Mouse (Mus musculus): ENCODE results near the gene Acvr1b.

Gene Acvr1b

DNA sequence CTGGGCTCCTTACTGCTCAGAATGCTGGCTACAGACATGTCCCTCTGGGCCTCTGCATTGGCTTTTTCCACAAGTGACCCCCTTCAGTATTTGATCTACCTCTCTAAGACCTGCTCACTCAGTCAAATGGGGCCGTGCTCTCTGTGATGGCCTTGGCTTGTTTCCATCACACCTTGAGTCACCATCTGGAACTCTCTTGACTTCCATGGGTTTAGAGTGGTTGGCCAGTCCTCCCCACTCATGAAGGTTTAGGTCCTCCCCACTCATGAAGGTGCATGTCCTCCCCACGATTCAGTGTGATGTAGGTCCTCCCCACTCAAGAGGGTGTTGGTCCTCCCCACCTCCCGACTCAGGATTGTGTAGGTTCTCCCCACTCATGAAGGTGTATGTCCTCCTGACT, 59.3 kb downstream of the Acvr1b start:
- DNase-seq, result no peak

GRCm38 (mm10) chr15:101233641-101234275, 59.9 kb downstream of the Acvr1b start:
- no peak for DNase-seq

GRCm38 (mm10) chr15:101234611-101235341, 60.9 kb downstream of the Acvr1b start:
- no peak for DNase-seq

GRCm38 (mm10) chr15:101235342-101235698, 61.5 kb downstream of the Acvr1b start:
- no peak for DNase-seq

DNA sequence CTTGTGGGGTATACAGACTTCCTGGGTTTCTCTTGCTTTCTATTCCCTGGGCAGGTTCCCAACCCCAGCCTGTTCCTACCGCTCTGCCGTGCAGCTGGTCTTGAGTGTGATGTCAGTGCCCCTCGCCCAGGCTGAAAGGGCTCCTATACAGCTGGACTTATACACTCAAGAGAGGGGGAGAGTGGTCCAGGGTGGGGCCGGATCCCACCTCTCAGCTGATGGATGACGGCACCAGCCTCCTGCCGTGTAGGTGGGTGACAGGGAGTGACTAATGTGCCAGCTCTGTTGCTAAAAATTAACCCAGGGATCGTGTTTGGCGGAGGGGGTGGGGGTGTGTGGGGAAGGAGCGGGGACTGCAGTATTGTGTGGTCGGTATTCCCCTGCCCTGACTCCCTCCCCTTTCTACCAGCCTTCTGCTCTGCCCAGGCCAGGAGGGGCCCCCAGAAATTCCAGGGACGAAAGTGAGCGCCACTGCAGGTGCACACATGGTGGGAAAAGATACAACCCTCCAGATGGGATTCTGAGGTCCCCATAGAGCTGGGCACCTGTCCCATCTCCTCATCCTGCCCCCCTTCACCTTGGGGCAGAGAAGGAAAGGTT, 62.0 kb downstream of the Acvr1b start:
- DNase-seq, result no peak

GRCm38 (mm10) chr15:101236878-101237277, 63.0 kb downstream of the Acvr1b start:
- DNase-seq, result peak; percentile 73 to 83

- DNase-seq, result peak; percentile 77 to 82
Observed at GRCm38 (mm10) chr15:101238885-101239511, 65.1 kb downstream of the Acvr1b start.

DNA sequence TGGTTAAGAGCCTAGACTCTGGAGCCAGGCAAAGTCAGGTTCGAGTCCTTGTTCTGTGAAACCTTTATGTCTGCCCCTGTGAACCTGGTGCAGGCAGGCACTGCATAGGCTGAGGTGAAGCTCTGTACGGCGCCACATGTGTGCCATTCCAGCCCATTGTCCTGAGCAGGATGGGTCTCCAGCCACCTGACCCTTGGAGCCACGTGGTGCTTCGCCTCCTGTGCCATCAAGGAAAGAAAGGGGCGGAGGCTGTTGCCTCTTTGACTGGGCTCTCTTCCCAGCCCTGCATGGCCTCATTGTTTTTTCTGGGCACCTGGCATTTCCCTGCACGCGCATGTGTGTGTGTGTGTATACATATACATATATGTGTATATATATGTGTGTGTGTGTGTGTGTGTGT, 66.0 kb downstream of the Acvr1b start:
- DNase-seq, result no peak

- DNase-seq, result peak; percentile 92
Observed at GRCm38 (mm10) chr15:101240799-101241204, 66.9 kb downstream of the Acvr1b start.

GRCm38 (mm10) chr15:101241236-101241635, 67.4 kb downstream of the Acvr1b start:
- no peak for DNase-seq

- no peak for DNase-seq
Observed at GRCm38 (mm10) chr15:101241853-101242252, 68.0 kb downstream of the Acvr1b start.

DNA sequence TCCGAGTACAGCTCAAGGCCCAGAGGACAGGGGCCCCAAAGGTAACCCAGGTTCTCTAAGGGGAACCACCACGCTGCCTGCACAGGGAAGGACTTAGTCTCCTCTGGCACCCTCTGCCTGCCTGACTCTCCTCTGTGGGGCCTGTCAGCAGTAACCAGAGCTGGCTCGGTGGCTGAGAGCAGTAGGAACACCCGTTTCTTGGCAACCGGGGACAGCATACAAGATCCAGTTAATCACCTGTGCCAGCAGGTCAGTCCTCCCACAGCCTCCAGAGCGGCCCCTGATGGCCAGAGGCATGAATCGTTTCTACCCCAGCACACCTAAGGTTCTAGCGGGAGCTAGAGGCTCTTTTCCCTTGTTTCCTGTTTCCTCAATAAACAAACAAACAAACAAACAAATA, 68.8 kb downstream of the Acvr1b start:
- peak; percentile 87 to 89 for DNase-seq

DNA sequence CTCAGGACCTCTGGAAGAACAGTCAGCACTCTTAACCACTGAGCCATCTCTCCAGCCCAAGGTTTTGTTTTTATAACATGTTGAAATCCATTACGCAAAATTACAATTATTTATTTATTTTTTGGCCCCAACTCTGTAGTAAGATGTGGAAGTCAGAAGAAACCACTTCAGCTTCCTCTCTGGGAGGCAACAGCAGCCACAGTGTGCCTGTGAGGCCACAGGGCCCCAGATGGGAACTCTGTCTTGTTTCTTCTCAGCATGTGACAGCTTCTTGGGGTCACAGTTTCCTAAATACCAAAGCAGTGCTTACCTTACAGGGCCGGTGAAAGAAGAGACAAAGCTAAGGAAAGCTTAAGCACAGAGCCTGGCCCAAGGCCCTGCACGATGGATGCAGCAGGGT, 70.1 kb downstream of the Acvr1b start:
- no peak for DNase-seq

DNA sequence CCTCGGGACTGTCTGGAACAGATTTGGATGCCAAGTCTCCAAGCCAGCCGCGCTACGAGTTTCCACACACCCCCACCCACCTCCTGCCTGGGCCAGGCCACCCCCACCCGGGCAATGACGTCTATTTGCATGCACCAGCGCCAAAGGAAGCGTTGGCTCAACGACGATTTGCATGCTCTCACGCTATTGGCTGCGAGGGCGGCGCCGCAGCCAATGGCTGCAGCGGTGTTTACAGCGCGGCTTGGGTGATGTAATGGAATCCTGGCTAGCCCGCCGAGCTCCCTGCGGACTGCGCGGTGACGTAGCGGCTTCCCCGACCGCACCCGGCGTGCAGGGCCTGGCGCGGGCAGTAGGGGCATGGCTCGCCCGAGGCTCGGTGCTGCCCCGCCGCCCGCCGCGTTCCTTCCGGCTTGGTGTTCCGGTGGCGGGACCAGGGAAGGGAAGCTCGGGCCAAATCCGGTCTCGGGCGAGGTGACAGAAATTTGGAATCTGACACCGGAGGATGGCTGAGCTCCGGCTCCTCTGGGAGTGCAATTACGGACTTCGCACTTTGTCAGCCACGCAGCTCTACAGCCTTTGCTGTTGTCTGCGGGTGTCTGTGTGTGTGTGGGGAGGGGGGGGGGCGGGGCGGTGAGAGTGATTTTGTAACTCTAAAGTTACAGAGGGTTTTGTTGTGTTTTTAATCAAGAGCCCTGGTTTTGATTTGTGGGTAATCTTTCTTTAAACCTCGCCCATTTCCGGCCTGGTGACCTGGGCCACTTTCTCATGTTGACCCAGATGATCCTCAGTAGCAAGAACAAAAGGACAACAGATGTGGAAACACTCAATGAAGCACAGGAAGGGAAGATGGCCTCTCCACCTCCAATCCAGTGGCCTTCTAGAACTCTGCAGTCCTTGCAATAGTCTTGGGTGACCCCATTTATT, 72.6 kb downstream of the Acvr1b start:
- peak; percentile 93 to 96 for DNase-seq

GRCm38 (mm10) chr15:101247155-101247498, 73.3 kb downstream of the Acvr1b start:
- no peak for DNase-seq

DNA sequence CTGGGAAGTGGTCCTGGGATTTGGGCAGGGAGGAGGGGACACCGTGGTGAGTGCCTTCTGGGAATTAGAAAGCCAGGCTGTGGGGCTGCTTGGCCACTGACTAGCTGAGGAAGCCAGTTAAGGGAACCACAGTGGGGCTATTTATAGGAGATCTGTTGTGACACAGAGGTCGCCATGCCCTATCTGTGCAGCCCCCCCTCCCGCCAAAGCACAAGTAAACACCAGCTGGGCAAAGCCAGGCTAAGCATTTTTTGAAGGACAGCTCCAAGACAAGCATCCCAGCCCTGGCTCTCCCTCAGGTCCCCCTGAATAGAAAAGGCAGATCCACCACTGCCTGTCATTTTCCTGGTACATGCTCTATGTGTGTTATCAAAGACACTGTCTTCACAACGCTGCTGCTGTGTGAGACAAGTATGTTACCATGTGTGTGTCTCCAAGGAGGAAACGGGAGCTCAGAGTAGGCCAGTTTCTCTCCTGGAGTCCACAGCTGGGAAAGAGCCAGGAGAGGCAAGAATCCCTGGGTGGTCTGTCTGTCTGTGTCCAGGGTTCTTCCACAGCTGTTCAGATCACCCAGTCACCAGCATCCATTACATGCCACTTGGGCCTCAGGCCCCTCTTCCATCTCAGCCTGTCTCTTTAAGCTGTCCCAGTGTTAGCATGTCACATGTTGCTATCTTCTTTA, 74.3 kb downstream of the Acvr1b start:
- DNase-seq, result no peak

- DNase-seq, result no peak
Observed at GRCm38 (mm10) chr15:101250220-101250800, 76.4 kb downstream of the Acvr1b start.

GRCm38 (mm10) chr15:101251930-101252329, 78.1 kb downstream of the Acvr1b start:
- no peak for DNase-seq

DNA sequence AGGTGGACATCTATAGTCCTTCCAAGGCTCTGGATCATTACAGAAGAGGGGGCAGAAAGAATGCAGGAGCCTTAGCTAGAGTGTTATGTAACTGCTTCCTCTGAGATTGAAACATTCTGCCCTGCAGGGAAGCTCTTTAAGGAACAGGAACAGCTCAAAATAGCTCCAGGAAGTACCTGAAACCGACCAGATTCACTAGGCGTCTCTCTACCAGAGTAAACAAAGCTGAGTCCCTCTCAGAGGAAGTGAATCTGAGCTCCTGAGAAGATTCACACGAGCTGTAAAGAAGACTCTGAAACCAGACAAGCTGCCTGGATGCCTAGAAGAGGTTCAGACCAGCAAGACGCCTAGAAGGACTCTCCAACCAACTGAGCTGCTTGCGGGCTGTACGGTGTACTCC, 78.7 kb downstream of the Acvr1b start:
- no peak for DNase-seq

DNA sequence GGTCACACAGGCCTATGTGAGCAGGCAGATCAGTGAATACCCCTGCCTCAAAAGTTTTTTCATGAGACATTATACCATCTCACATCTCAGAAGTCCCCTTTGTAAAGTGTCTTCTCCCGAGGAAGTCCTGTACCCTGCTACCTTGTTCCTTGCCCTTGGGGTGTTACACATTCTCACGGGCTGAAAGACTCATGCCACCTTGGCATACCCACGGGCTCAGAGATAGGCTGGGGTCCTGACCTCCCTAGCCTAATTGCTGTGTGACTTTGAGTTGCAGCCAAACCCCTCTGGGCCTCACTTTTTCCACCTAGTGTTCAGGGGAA, 79.7 kb downstream of the Acvr1b start:
- DNase-seq, result no peak

GRCm38 (mm10) chr15:101253886-101254795, 80.3 kb downstream of the Acvr1b start, which contains the start of gene Nr4a1:
Nr4a1 (plus strand) TSS chr15:101254269.
- peak; percentile 76 to 85 for DNase-seq

All from cerebellum, postnatal 14 days (tissue).